ENCODE assay signal across 17 mouse cellular contexts in genomic region chr11:88509464-88509863, GRCm38 (mm10).
"Had no signal": no experiment of that assay in that cellular context is flagged by ENCODE, and none has a peak within 500 bp of the region (broad histone marks: within the 10 kb centered on the region; RNA-seq: fewer than 3 reads in every experiment).

No protein-coding gene starts in this region.

- H3K9me3 ChIP-seq: limb, embryonic 15.5 days; liver, embryonic 12.5 days; neural tube, embryonic 12.5 days had no signal

- H3K27me3 ChIP-seq: limb, embryonic 15.5 days; liver, embryonic 12.5 days; neural tube, embryonic 12.5 days had no signal

- H3K4me2 ChIP-seq: limb, embryonic 15.5 days; liver, embryonic 12.5 days; lung, embryonic 14.5 days; neural tube, embryonic 12.5 days had no signal

- H3K36me3 ChIP-seq: limb, embryonic 15.5 days; liver, embryonic 12.5 days; neural tube, embryonic 12.5 days had no signal

- H3K4me3 ChIP-seq: limb, embryonic 15.5 days; liver, embryonic 12.5 days; myocyte; neural tube, embryonic 12.5 days had no signal

- H3K9ac ChIP-seq: limb, embryonic 15.5 days; liver, embryonic 12.5 days; lung, embryonic 14.5 days; neural tube, embryonic 12.5 days had no signal

- H3K4me1 ChIP-seq: liver, embryonic 12.5 days had no signal

- H3K27ac ChIP-seq: kidney, postnatal 0 days; limb, embryonic 15.5 days; liver, embryonic 12.5 days; neural tube, embryonic 12.5 days had no signal

- ATAC-seq: liver, embryonic 12.5 days had no signal

- DNase-seq: kidney, adult 9 months; kidney, postnatal 36 days; layer of hippocampus, adult 9-11 months; layer of hippocampus, postnatal 36 days; lung, embryonic 14.5 days; lung, postnatal 10 days; lung, postnatal 4 days; retina, postnatal 1 day; right cerebral cortex, postnatal 4 days; spleen, adult 18-20 months; thymus, adult 18-20 months; thymus, postnatal 14 days had no signal
